Mouse (Mus musculus): Measurements from ENCODE around the gene Aldob. TPM values are rescaled to one million over a fixed set of nuclear protein-coding genes. Genes with fewer than 3 reads are reported as not detected.

Aldob gene
- polyA plus RNA-seq, 1 experiment from 2014 or later, result not detected

DNA sequence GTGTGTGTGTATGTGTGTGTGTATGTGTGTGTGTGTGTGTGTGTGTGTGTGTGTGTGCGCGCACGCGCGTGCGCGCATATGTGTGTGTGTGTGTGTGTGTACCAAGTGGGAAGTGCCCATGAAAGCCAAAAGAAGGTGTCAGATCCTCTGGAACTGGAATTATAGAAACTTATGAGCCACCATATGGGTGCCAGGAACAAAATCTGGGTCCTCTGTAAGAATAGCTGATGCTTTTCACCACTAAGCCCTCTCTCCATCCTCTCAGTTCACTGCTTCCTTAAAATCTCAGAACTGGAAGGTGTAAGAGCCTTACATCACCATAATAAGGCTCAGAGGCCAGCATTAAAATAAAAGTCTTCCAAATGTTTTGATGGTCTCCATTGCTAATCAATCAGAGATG, 8.0 kb upstream of the Aldob start:
- no peaks in the 10 kb centered on the region for H3K9me3 ChIP-seq (replicated peaks)
- no peaks in the 10 kb centered on the region for H3K36me3 ChIP-seq
- no peaks in the 10 kb centered on the region for H3K27me3 ChIP-seq (ENCODE audit: low read depth, poor library complexity, severe bottlenecking)
- H3K4me3 ChIP-seq, result no peak overlapping the region
- DNase-seq (ENCODE audit: low spot score), result no peak
- H3K4me1 ChIP-seq, result no peaks in the 10 kb centered on the region
- H3K27ac ChIP-seq, result no peak overlapping the region
- WGBS, result 98% methylated on average over 7 of the region's 7 CpGs

DNA sequence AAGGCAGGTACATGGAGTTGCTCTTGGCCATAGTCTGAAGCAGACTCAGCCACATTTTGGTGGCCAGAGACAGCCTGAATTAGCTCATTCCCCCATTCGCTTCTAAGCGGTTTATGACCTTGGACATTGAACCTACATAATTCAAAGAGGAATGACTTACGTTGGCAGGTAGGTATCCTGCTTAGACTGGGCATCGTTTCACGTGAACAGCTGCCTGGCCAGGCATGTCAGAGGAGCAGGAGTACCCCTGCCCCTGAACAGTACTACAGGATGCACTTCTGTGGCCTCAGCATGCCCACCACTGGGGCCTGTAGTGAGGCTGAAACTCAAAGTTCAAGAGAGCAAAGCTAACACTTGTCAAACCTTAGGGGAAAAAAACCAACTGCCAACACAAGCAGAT, 4.0 kb upstream of the Aldob start:
- Histone ChIP-seq H3K27me3 (ENCODE audit: low read depth, poor library complexity, severe bottlenecking) (no peaks in the 10 kb centered on the region), H3K36me3 (no peaks in the 10 kb centered on the region), H3K4me3 (no peak overlapping the region), H3K4me1 (no peaks in the 10 kb centered on the region), H3K9me3 (replicated peaks) (no peaks in the 10 kb centered on the region), H3K27ac (no peak overlapping the region)
- 85% methylated on average over 5 of the region's 5 CpGs for WGBS
- no peak for DNase-seq (ENCODE audit: low spot score)

DNA sequence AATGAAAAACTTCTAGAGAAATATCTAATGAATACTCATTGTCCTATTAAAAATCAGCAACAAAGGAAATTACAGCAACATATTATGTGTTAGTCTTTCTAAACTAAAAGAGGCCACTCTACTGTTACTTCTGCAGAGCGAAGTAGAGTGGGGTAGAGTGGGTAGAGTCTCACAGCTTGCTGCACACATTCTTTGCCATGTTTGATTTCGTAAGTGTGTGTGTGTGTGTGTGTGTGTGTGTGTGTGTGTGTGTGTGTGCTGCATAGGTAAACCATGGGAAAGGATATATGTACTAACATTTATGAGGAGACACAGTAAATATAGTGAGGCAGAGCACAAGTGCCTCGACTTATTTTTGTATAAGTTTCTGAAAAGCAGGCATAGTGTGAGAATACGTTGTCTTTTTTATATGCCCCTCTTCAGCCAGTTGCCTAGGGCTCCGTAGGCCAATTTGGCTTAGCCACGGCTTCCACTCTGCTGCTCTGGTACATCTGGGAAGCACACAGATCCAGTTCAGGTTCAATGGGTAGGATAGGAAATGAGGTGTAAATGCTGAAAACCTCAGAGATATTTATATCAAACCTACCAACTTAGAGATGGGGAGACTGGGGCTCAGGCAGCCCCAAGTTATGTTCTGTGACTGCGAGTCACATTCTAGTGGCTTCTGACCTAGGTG, 1.7 kb downstream of the Aldob start:
- no peak overlapping the region for H3K27ac ChIP-seq
- H3K9me3 ChIP-seq (replicated peaks), result no peaks in the 10 kb centered on the region

DNA sequence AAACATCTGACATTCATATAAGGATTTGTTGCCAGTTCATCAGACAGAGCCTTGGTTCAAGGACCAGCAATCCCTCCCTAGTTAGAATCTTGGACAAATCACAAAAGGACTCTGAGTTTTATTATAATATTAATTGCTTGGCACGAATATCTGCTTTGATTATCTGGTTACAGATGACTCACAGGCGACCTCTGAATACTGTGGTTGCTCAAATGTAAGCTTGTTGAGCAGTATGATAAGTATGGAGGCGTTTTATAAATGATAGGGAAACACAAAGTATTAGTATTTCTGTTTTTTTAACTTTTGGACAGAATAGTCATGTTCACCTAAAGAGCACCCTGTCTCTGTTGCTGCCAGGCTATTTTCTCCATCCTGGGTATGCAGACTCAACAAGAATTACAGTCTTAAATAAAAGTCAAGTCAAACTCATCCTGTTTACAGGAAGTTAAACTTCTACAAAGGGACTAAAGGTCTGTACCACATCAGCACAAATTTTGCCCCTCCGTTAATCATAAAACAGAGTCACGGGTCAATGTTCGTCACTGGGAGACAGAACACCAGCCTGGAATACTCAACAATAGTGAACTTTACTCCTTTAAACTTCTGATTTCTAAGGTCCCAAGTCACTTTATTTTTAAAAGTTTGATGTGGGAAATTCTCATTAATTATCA, 2.3 kb downstream of the Aldob start:
- 79% methylated on average over 6 of the region's 6 CpGs for WGBS
- DNase-seq (ENCODE audit: low spot score), result no peak
- Histone ChIP-seq H3K4me3 (no peak overlapping the region), H3K27me3 (ENCODE audit: low read depth, poor library complexity, severe bottlenecking) (no peaks in the 10 kb centered on the region), H3K27ac (no peak overlapping the region), H3K9me3 (replicated peaks) (no peaks in the 10 kb centered on the region), H3K4me1 (no peaks in the 10 kb centered on the region), H3K36me3 (no peaks in the 10 kb centered on the region)

More for the DNA sequence above, 1.7 kb downstream of the Aldob start:
- 87% methylated on average over 7 of the region's 7 CpGs for WGBS
- H3K4me3 ChIP-seq, result no peak overlapping the region
- DNase-seq (ENCODE audit: low spot score), result no peak
- H3K27me3 ChIP-seq (ENCODE audit: low read depth, poor library complexity, severe bottlenecking), result no peaks in the 10 kb centered on the region
- H3K4me1 ChIP-seq, result no peaks in the 10 kb centered on the region
- no peaks in the 10 kb centered on the region for H3K36me3 ChIP-seq

DNA sequence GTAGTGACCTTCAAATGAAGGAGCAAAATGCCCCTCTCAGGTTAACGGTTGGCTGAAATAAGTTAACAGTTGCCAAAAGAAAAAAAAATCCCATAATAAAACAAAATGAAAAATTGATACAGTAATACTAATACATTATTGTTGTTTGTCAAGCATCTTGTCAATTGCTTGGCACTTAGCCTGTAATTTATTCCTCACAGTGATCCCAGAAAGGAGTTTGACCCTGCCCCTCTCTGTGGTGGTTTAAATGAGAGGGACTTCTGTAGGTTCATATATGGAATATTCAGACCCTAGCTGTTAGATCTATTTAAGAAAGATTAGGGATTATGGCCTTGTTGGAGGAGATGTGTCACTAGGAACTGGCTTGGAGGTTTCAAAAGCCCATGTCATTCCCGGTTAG, 3.3 kb downstream of the Aldob start:
- no peak for DNase-seq (ENCODE audit: low spot score)
- H3K9me3 ChIP-seq (replicated peaks), result no peaks in the 10 kb centered on the region
- no peak overlapping the region for H3K4me3 ChIP-seq
- H3K36me3 ChIP-seq, result no peaks in the 10 kb centered on the region
- no peaks in the 10 kb centered on the region for H3K27me3 ChIP-seq (ENCODE audit: low read depth, poor library complexity, severe bottlenecking)
- WGBS, result 91% methylated on average over 2 of the region's 2 CpGs
- no peak overlapping the region for H3K27ac ChIP-seq
- no peaks in the 10 kb centered on the region for H3K4me1 ChIP-seq

DNA sequence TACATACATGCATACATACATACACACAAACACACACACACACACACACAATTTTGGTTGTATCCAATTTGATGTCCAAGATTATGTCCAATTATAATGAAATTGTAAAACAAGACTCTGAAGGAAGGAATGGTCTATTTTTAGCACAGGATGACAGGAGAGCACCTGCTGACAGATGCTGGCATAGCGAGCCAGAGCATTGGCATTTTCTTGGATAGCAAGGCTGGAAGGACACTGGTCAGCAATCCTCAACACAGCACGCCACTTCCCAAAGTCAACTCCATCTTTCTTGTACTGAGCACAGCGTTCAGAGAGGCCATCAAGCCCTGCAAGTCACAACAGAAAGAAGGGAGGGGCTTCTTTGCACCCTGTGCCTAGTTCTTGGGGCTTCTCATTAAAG, 8.4 kb downstream of the Aldob start:
- no peak overlapping the region for H3K27ac ChIP-seq
- no peaks in the 10 kb centered on the region for H3K27me3 ChIP-seq (ENCODE audit: low read depth, poor library complexity, severe bottlenecking)
- no peak for DNase-seq (ENCODE audit: low spot score)
- no peaks in the 10 kb centered on the region for H3K4me1 ChIP-seq
- H3K36me3 ChIP-seq, result no peaks in the 10 kb centered on the region
- 69% methylated on average over 3 of the region's 3 CpGs for WGBS
- no peaks in the 10 kb centered on the region for H3K9me3 ChIP-seq (replicated peaks)
- no peak overlapping the region for H3K4me3 ChIP-seq

DNA sequence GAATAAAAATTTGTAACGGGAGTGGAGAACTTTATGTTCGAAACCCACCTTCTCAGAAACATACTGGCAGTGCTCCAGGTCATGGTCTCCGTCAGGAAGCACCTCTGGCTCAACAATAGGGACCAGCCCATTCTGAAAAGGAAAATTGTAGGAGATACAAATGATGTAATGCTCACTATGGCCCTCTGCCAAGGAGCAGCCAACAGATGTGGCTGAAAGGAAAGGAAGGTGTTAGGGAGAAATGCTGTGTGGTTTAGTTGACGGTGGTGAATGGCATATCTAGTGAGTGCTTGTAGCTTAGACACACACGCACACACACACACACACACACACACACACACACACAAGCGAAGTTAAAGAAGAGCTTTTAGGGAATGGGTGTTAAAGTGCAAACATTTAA, 9.7 kb downstream of the Aldob start:
- WGBS, result 86% methylated on average over 6 of the region's 6 CpGs
- no peak overlapping the region for H3K4me3 ChIP-seq
- no peaks in the 10 kb centered on the region for H3K36me3 ChIP-seq
- no peak overlapping the region for H3K27ac ChIP-seq
- no peak for DNase-seq (ENCODE audit: low spot score)
- H3K9me3 ChIP-seq (replicated peaks), result no peaks in the 10 kb centered on the region
- H3K4me1 ChIP-seq, result no peaks in the 10 kb centered on the region
- no peaks in the 10 kb centered on the region for H3K27me3 ChIP-seq (ENCODE audit: low read depth, poor library complexity, severe bottlenecking)

DNA sequence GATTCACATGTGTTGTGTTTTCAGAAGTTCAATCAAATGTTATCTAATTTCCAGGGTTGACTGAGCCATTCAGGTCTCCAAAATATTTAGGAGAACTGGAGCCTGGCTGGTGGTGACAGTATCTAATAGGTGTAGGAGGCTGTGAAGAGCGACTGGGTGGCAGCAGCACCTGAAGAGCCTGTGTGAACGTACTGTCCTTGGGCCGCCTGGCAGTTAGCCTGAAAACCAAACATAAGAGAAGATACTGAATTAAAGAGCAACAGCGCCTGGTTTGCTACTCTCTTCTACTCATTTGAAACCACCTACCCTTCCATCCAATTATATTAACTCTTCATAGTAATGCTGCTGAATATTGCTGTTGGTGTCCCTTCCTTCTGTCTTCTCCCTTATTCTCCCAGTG, 12.7 kb downstream of the Aldob start:
- no peak overlapping the region for H3K4me3 ChIP-seq
- no peaks in the 10 kb centered on the region for H3K4me1 ChIP-seq
- WGBS, result 89% methylated on average over 4 of the region's 4 CpGs
- H3K27ac ChIP-seq, result no peak overlapping the region
- no peaks in the 10 kb centered on the region for H3K9me3 ChIP-seq (replicated peaks)
- no peaks in the 10 kb centered on the region for H3K27me3 ChIP-seq (ENCODE audit: low read depth, poor library complexity, severe bottlenecking)
- H3K36me3 ChIP-seq, result peaks cover 10% of the 10 kb centered on the region; the same call in 1 of the 2 replicates
- DNase-seq (ENCODE audit: low spot score), result no peak

DNA sequence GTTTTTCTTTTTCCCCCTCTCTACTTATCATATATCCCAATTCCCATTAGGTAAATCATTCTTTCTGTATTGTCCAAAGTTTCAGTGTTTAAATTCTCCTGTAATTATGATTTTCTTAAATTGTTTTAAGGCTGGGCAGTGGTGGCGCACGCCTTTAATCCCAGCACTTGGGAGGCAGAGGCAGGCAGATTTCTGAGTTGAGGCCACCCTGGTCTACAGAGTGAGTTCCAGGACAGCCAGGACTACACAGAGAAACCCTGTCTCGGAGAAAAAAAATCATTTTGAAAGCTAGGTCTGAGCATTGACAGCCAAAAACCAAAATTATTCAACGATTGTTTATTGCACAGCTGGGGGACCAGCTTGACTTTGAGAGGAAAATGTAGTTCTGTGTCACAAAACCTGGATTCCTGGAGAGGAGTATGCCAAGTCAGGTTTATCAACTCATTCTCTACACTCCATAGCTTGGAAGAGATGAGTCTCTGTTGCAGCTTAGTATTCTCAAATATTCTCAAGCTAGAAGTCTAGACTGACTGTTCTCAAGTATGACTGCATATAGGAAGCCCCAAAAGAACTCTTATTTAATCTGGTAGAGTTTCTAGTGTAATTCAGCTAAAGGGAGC, 13.6 kb downstream of the Aldob start:
- 91% methylated on average over 4 of the region's 4 CpGs for WGBS
- Histone ChIP-seq H3K4me1 (no peaks in the 10 kb centered on the region), H3K9me3 (replicated peaks) (no peaks in the 10 kb centered on the region), H3K27ac (no peak overlapping the region), H3K36me3 (peaks cover 17% of the 10 kb centered on the region), H3K27me3 (ENCODE audit: low read depth, poor library complexity, severe bottlenecking) (no peaks in the 10 kb centered on the region), H3K4me3 (no peak overlapping the region)
- DNase-seq (ENCODE audit: low spot score), result no peak

DNA sequence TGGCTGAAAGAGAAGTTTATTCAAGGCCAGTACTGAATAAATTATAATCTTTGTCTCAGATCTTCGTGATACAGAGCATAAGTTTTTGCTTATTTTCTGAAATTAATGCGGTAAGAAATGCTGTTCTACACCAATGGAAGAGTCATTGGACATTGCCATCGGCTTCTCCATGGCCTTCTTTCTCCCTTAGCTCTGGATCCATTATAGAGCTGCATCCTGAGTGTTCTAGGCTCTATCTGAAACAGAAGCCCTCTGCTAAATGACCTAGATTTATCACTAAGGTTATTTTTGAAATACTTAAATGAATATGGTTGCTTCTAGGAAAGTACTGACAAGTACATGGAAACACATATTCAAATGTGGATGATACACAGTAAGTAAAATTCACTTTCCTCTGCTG, 14.3 kb downstream of the Aldob start:
- peaks cover under 1% of the 10 kb centered on the region; the same call in 1 of the 2 replicates for H3K9me3 ChIP-seq (replicated peaks)
- peaks cover 24% of the 10 kb centered on the region for H3K36me3 ChIP-seq
- H3K4me1 ChIP-seq, result no peaks in the 10 kb centered on the region
- no peak overlapping the region for H3K27ac ChIP-seq
- H3K4me3 ChIP-seq, result no peak overlapping the region
- H3K27me3 ChIP-seq (ENCODE audit: low read depth, poor library complexity, severe bottlenecking), result no peaks in the 10 kb centered on the region
- 91% methylated on average over 3 of the region's 3 CpGs for WGBS
- no peak for DNase-seq (ENCODE audit: low spot score)

DNA sequence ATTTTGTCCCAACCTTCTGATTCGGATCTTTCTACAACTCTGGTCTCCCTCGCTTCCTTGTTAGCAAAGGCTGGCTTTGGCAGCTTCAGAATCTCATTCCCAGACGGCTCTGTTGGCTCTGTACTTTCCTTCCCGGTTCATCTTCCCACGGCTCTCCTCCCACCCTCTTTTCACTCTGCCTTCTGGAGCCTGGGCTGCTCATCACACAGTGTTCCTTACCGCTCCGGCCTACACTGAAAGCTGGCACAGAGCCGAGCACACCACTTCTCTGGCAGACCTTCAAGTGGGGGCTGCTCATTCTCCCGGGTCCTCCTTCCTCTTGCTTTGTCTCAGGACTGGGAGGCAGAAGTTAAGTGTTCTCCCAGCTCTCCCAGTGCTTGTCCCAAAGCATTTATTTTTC, 26.8 kb downstream of the Aldob start:
- peaks cover 48% of the 10 kb centered on the region for H3K36me3 ChIP-seq
- H3K27me3 ChIP-seq (ENCODE audit: low read depth, poor library complexity, severe bottlenecking), result no peaks in the 10 kb centered on the region
- no peak overlapping the region for H3K27ac ChIP-seq
- peaks cover 17% of the 10 kb centered on the region for H3K4me1 ChIP-seq
- H3K4me3 ChIP-seq, result peak overlapping the region; percentile 75; the same call in 1 of the 2 replicates
- no peaks in the 10 kb centered on the region for H3K9me3 ChIP-seq (replicated peaks)
- WGBS, result 90% methylated on average over 9 of the region's 9 CpGs
- no peak for DNase-seq (ENCODE audit: low spot score)

DNA sequence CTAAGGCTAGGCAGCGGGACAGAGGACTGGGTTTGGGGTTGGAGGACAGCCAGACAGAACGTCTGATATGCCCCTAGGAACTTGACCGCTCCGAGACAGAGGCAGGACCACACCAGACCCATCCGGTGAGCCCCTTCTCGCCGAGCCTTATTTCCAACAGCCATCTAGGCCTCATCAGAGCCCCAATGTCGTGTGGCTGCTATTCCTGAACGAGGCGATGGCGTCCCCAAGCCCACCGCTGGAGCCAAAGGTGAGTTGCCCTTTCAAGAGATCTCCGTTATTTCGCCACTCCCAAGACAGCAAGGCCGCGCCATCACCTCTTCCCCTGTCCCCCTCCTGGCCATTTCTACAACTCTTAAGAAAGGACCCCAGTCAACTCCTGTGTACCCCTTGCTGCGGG, 28.0 kb downstream of the Aldob start:
- Histone ChIP-seq H3K27me3 (ENCODE audit: low read depth, poor library complexity, severe bottlenecking) (no peaks in the 10 kb centered on the region), H3K27ac (peak overlapping the region; percentile 91), H3K9me3 (replicated peaks) (no peaks in the 10 kb centered on the region), H3K4me1 (peaks cover 17% of the 10 kb centered on the region), H3K36me3 (peaks cover 45% of the 10 kb centered on the region), H3K4me3 (peak overlapping the region; percentile 75)
- no peak for DNase-seq (ENCODE audit: low spot score)
- under 1% methylated on average over 17 of the region's 17 CpGs for WGBS

DNA sequence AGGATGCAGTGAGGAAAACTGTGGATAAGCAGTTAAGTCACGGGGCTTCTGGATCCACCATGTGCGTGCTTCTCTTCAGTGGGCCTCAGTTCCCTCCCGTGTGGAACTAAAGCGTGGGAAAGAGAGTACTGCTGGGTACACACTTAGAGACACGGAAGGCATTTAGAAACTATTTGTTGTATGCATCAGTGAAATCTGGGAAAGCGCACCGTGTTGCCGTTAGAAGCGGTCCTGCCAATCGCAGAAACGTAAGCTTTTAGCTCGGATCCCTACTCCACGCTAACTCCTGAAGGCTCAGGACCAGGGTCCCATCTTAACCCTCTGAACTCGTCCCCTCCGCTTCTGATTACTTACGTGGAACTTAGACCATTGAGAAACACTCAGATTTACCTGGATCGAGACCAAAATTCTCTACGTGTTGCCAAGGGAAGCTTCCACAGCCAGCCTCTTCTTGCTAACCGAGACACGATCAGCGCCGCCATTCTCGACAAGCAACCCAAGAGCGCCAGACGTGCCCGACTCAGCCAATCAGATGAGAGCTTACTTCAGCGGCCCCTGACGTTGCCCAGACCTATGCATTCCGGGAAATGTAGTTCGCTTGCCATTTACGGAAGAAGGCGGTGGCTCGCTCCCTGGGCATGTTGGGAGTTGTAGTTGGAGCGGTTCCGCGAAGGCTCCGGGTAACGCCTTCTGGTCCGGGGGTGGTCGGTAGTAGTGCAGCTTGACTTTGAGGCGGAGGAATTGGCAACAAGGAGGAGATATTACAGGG, 28.6 kb downstream of the Aldob start, which contains the start of the genes Mrpl50 and Zfp189:
Mrpl50 (minus strand) TSS at position 522 of the 769 bp plus-strand sequence.
Zfp189 (plus strand) TSS at position 605 of the 769 bp plus-strand sequence.
- DNase-seq (ENCODE audit: low spot score), result peak; percentile 87
- H3K9me3 ChIP-seq (replicated peaks), result no peaks in the 10 kb centered on the region
- H3K27me3 ChIP-seq (ENCODE audit: low read depth, poor library complexity, severe bottlenecking), result no peaks in the 10 kb centered on the region
- WGBS, result under 1% methylated on average over 41 of the region's 41 CpGs
- H3K4me1 ChIP-seq, result peaks cover 17% of the 10 kb centered on the region
- peak within 1 kb of the TSS; percentile 75 for H3K4me3 ChIP-seq
- H3K27ac ChIP-seq, result peak within 1 kb of the TSS; percentile 91
- H3K36me3 ChIP-seq, result peaks cover 45% of the 10 kb centered on the region

Measured in limb, embryonic 10.5 days (tissue).